Comparison of ENCODE assay signal across 21 mouse cellular contexts in the genomic region with DNA sequence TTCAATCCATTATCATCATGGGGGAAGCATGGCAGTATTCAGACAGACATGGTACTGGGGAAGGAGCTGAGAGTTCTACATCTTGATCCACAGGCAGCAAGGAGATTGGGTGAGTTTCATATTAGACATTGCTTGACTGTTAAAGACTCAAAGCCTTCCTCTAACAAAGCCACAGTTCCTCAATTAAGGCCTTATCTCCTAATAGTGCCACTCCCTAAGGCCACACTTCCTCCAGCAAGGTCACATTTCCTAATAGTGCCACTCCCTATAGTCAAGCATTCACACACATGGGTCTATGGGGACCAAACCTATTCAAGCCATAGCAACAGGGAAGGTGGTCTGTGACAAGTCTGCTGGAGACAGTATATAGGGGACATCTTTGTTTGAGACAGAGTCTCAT.
"Had no signal": no experiment of that assay in that cellular context is flagged by ENCODE, and none has a peak within 500 bp of the region (broad histone marks: within the 10 kb centered on the region; RNA-seq: fewer than 3 reads in every experiment).

No protein-coding gene starts in this region.

- DNase-seq: cerebellum, adult 8-10 months; cerebellum, adult 9-10 months; cerebellum, adult 9-11 months; cerebellum, postnatal 10 days; cerebellum, postnatal 14 days; cerebellum, postnatal 25 days; cerebellum, postnatal 36 days; embryo, embryonic 11 days; forebrain, postnatal 0 days; gastrocnemius, adult 2 months; gastrocnemius, postnatal 10 days; gastrocnemius, postnatal 14 days; gastrocnemius, postnatal 25 days; gastrocnemius, postnatal 36 days; heart, adult 11 months; heart, adult 18-20 months; heart, adult 2 months had no signal

- ATAC-seq: forebrain, embryonic 13.5 days; forebrain, embryonic 14.5 days; forebrain, embryonic 15.5 days; forebrain, embryonic 16.5 days; forebrain, postnatal 0 days had no signal
